Mouse (Mus musculus) cerebellum, adult 2 months (tissue): Measurements from ENCODE around the gene Ddb1. TPM values are rescaled to one million over a fixed set of nuclear protein-coding genes. Genes with fewer than 3 reads are reported as not detected.

Experiments
- DNase-seq, 2 experiments: peaks; one replicate each; pipeline ENCODE4 v3.0.0; 2021
- H3K27ac ChIP-seq: fragments of 200-500 bp; 2 replicates; pipeline ENCODE4 v1.5.1; 2012; ENCODE audit warnings: low read length, control low read depth, inconsistent platforms; ENCODE audit not compliant: insufficient read depth
- H3K27me3 ChIP-seq: fragments of 200-500 bp; 2 replicates; pipeline ENCODE4 v1.6.1; 2012; ENCODE audit warnings: inconsistent platforms, mild to moderate bottlenecking, low read length, moderate library complexity; ENCODE audit not compliant: control insufficient read depth, insufficient read depth
- H3K4me1 ChIP-seq: fragments of 200-500 bp; 2 replicates; pipeline ENCODE4 v1.6.1; 2011; ENCODE audit warnings: low read length; ENCODE audit not compliant: control insufficient read depth, insufficient read depth
- H3K4me3 ChIP-seq: fragments of 200-500 bp; replicated peaks from 2 replicates; pipeline ENCODE3; 2011; ENCODE audit warnings: mild to moderate bottlenecking, low read depth, low read length, control low read depth; ENCODE audit not compliant: insufficient read depth
- CTCF ChIP-seq: fragments of 200-500 bp; IDR thresholded peaks from 2 replicates; pipeline ENCODE4 v1.5.1; 2011; ENCODE audit warnings: low read depth, mild to moderate bottlenecking, control low read depth, low read length, moderate library complexity, borderline replicate concordance; ENCODE audit not compliant: insufficient read depth
- POLR2A ChIP-seq: fragments of 200-500 bp; IDR thresholded peaks from 2 replicates; pipeline ENCODE4 v1.6.1; 2011; ENCODE audit warnings: low read length, control low read depth, borderline replicate concordance; ENCODE audit not compliant: insufficient read depth
- WGBS: fragments of 180-500 bp; shearing (Covaris S2); methylation state at CpG from one replicate; pipeline ENCODE4 v1.1.7; 2018; 5-methylcytosine and 5-hydroxymethylcytosine counted together
- polyA plus RNA-seq: library from polyadenylated mRNA; depleted of rRNA; stranded (reverse); fragments of >200 nt; gene quantifications from 2 replicates; pipeline ENCODE4 v1.2.3, GENCODE M21; 2012

The Ddb1 gene
- polyA plus RNA-seq, 1 experiment: 148 TPM

DNA sequence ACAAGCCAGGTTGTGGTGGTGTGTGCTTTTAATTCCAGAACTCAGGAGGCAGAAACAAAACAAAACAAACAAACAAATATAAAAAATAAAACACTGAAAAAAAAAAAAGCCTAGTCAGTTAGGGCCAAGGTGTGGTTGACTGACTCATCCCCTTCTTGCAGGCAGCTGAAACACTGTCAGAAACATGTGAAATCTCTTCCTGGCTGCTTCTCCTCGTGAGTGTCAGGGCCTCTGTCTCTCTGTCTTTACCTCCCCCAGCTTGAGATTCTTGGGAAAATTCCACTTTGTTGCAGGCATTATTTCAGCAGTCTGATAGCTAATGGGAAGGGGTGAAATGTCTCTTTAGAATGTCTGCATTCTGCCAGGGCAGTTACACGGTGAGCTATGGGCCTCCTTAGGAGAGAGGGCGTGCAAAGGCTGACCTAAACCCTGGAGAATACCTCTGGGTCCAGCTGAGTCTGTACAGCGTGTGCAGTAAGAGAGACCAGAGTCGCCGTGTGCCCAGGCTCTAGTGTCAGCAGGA lies 2.8 kb upstream of the Ddb1 start:
- H3K4me1 ChIP-seq: peaks cover 8% of the 10 kb centered on the region; the same call in 1 of the 2 replicates
- TF ChIP-seq CTCF (no peak), POLR2A (no peak)
- WGBS: 2% methylated on average over 6 of the region's 6 CpGs
- peak overlapping the region; percentile 52 for H3K4me3 ChIP-seq
- no peak for DNase-seq
- no peaks in the 10 kb centered on the region for H3K27me3 ChIP-seq
- H3K27ac ChIP-seq: peak overlapping the region; percentile 13

DNA sequence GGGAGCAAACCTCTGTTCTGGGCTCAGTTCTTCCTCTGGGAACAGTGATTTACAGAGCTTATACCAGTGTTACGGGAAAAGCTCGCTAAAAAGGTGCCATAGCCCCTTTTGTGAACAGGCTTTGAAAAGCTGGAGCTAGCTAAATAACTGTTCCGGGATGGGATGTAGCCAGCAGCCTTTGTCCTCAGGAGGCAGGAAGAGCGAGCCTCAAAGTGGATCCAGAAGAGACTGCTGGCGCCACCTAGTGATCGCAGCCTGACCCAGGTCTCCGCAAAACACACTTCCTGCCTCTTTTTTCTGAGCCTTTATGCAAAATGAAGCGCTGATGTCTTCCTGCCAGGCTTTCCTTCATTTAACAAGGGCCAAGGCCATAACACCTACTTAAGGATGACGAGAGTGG lies 2.3 kb upstream of the Ddb1 start:
- Histone ChIP-seq H3K4me3 (peak overlapping the region; percentile 52), H3K27ac (peak overlapping the region; percentile 13), H3K27me3 (no peaks in the 10 kb centered on the region), H3K4me1 (peaks cover 8% of the 10 kb centered on the region; the same call in 1 of the 2 replicates)
- WGBS: 2% methylated on average over 9 of the region's 9 CpGs
- peak; percentile 86 to 90 for DNase-seq
- TF ChIP-seq CTCF: peak; percentile 85
- TF ChIP-seq POLR2A: peak; percentile 60; the same call in 1 of the 2 replicates

DNA sequence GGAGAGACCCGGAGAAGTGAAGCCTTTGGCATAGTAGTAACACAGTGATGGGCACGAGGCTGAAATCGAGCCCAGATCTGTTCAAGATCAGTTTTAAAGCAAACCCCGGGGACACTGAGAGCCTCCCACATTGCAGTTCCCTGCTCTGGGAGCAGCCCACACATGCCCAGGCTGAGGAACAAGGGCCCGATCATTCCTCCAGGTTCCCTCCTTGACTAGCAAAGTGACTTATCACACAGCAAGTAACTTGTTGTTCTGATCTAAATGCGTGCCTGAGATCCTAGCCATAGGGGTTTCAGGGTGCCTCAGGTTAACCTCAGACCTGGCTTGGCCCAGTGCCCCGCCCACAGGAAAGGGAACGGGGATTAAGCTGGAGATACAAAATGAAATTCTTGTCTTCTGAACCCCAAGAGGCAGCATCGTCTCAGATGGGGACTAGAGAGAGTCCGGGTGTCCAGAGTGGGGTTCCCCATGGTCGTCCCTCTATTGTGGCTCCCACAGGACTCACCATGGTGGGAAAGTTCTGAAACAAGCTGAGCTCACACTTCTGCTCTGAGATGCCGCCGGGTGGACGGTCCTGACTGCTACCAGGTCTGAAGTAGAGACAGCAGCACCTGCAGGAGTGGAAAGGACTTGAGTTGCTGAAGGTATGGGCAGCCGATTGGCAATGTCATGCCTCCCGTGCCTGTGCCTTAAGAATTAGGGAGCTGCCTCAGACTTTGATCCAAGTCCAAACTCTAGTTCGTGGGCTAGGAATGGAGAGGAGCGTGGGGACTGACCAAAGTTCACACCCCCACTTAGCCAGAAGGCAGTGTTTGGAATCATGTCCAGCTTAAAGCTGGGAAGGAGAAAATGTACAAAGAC lies 1.2 kb upstream of the Ddb1 start:
- TF ChIP-seq CTCF (no peak), POLR2A (no peak)
- WGBS: 84% methylated on average over 18 of the region's 18 CpGs
- peak overlapping the region; percentile 12; the same call in 1 of the 2 replicates for H3K27ac ChIP-seq
- peak; percentile 17 to 25 for DNase-seq
- H3K4me1 ChIP-seq: peaks cover 8% of the 10 kb centered on the region; the same call in 1 of the 2 replicates
- H3K27me3 ChIP-seq: no peaks in the 10 kb centered on the region
- H3K4me3 ChIP-seq: no peak overlapping the region

DNA sequence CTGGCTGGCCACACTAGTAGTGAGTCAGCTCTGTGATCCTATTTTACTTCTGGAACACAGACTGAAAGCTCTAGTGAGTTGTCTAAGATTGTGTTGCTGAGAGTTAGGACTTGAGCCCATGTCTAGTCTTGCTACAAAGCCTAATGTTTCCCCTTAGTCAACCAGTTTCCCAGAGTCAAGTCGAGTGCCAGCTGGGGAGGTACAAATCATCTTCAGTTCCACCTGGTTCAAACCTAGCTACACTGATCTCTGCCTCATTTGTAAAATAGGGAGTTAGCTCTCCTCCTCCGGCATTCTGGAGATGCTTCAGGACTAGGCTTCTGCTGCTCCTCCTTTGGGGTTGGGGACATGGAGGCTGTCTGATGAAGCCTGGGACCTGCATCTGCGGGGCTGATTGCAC lies 593 bp upstream of the Ddb1 start:
- no peak for DNase-seq
- TF ChIP-seq POLR2A (no peak), CTCF (no peak)
- Histone ChIP-seq H3K27ac (peak overlapping the region; percentile 83), H3K4me1 (peaks cover 8% of the 10 kb centered on the region; the same call in 1 of the 2 replicates), H3K27me3 (no peaks in the 10 kb centered on the region), H3K4me3 (peak overlapping the region; percentile 86)
- 57% methylated on average over 3 of the region's 3 CpGs for WGBS

DNA sequence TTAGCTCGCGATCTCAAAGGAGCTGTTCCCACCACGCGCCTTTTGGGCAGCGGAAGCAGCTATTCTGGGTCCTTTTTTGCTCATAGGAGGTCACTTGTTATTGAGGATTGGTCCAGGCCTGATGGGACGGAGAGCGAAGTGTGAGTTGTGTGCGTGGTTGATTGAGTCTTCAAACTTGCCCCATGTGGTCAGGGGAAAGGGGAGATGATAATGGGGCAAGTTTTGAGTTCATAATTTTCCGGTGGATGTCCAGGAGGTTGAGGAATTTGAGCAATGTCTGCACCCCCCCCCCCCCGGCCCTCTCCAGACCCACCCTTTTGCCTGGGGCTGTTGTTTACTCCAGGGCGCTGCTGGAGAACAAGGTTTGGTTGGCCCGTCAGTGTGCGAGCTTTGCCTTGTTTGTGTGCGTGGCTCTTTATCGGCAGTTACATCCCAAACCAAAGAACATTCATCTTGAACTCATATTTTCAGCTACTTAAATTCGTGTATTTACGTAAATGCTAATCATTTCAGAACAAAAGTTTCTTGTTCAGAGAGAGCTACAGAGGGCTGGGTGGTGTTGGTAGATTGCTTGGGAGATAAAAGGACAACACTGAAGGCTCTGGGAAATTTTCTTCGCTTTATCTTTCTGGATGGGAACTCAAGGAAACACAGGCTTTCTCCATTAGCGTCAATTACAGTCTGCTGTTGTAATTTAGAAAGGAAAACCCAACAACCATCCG lies 935 bp downstream of the Ddb1 start:
- WGBS: 8% methylated on average over 20 of the region's 20 CpGs
- H3K27me3 ChIP-seq: no peaks in the 10 kb centered on the region
- H3K4me3 ChIP-seq: peak overlapping the region; percentile 82
- DNase-seq: no peak
- peaks cover 8% of the 10 kb centered on the region; the same call in 1 of the 2 replicates for H3K4me1 ChIP-seq
- TF ChIP-seq POLR2A (no peak), CTCF (no peak)
- H3K27ac ChIP-seq: peak overlapping the region; percentile 11; the same call in 1 of the 2 replicates

DNA sequence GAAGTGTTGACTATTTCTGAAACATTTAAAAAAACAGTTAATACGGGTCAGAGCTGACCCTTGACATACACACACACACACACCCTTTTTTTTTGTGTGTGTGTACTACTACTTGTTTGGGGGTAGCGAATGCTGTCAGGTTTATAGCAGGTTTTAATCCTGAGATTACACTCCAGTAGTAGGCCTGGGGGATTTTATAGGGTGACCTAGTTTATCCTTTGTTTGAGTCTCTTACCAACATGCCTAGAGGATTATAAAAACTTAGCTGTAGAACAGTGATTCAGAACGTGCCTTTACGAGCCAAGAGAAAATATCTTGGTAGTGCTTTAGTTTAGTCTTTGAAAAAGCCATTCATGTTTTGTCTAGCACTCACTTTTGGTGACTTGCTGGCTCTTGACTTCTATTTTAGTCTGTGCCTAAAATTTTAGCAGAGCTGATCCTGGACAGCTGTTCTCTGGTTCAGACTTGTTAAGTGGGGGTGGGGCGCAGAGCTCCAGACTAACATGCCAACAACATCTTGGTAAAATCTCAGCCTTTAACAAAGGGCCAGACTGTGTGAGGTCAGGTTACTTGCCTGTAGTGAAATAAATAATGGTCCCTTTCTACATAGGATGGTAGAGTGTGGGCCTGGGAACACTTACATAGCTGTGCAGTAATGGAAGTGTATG lies 3.6 kb downstream of the Ddb1 start:
- peaks cover 4% of the 10 kb centered on the region; the same call in 1 of the 2 replicates for H3K4me1 ChIP-seq
- H3K27me3 ChIP-seq: no peaks in the 10 kb centered on the region
- H3K27ac ChIP-seq: no peak overlapping the region
- no peak overlapping the region for H3K4me3 ChIP-seq
- DNase-seq: no peak
- 89% methylated on average over 5 of the region's 5 CpGs for WGBS
- TF ChIP-seq CTCF (no peak), POLR2A (no peak)

DNA sequence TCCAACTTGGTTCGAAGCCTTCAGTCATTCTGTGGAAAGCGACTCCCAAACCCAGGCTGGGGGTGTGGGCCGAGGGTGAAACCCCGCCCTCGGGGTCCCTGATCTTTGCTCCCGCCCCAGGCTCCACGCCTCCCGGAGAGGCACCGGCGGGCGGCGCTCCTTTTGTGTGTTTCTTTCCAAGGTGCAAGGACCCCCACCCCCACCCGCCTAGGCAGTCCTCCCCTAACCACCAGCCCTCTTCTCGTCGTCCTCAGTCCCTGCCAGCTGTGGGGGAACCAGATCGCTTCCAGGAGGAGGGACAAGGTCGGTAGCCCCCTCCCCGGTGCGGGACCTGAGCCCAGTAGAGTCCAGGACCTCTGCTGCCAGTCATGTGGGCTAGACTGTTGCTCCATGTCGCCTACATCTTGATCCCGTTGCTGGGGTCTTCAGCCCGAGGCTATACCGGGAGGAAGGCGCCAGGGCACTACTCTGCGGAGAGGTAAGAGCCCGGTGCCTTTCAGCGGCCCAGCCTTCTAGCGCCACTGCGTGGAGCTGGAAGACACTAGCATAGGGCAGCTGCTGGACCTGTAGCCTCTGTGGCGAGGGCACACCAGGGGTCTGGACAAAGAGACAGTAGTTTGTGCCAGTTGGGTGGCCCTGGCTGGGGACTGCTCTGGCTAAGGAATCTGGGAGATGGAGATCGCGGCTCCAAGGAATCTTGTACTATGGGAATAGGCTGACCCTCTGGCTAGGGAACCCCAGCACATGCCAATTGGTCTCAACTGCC lies 29.2 kb downstream of the Ddb1 start, which contains the start of gene Vwce:
TSS of gene Vwce (plus strand) at position 108 of the 766 bp plus-strand sequence.
- no peaks in the 10 kb centered on the region for H3K4me1 ChIP-seq
- TF ChIP-seq POLR2A: no peak
- TF ChIP-seq CTCF: peak; percentile 27; the same call in 1 of the 2 replicates
- H3K27me3 ChIP-seq: no peaks in the 10 kb centered on the region
- no peak within 1 kb of the TSS for H3K27ac ChIP-seq
- 2% methylated on average over 32 of the region's 32 CpGs for WGBS
- H3K4me3 ChIP-seq: peak within 1 kb of the TSS; percentile 88
- DNase-seq: peak; percentile 63 to 68
